Mouse (Mus musculus) limb, embryonic 10.5 days (tissue): ENCODE results near the gene D430041D05Rik. TPM values are rescaled to one million over a fixed set of nuclear protein-coding genes. Genes with fewer than 3 reads are reported as not detected.

Source experiments
- DNase-seq: peaks from one replicate; pipeline ENCODE4 v3.0.0-alpha.2; 2017; ENCODE audit warnings: low spot score
- H3K27ac ChIP-seq: fragments of 300-500 bp; sonication (generic); 2 replicates; pipeline ENCODE4 v1.5.1; 2016; ENCODE audit warnings: mild to moderate bottlenecking
- H3K27me3 ChIP-seq: fragments of 300-500 bp; sonication (generic); 2 replicates; pipeline ENCODE4 v1.6.1; 2016; ENCODE audit warnings: low read depth, mild to moderate bottlenecking; ENCODE audit not compliant: poor library complexity, severe bottlenecking
- H3K36me3 ChIP-seq: fragments of 300-500 bp; sonication (generic); 2 replicates; pipeline ENCODE4 v1.6.1; 2016; ENCODE audit warnings: mild to moderate bottlenecking, moderate library complexity
- H3K4me1 ChIP-seq: fragments of 300-500 bp; sonication (generic); 2 replicates; pipeline ENCODE4 v1.6.1; 2016
- H3K4me3 ChIP-seq: fragments of 300-500 bp; sonication (generic); 2 replicates; pipeline ENCODE4 v1.5.1; 2016; ENCODE audit warnings: mild to moderate bottlenecking, moderate library complexity
- H3K9me3 ChIP-seq: fragments of 300-500 bp; sonication (generic); replicated peaks from 2 replicates; pipeline ENCODE4 v1.6.1; 2016; ENCODE audit warnings: mild to moderate bottlenecking
- WGBS: fragments of 180-500 bp; shearing (Covaris S2); methylation state at CpG from one replicate; pipeline ENCODE4 v1.1.7; 2016; 5-methylcytosine and 5-hydroxymethylcytosine counted together
- polyA plus RNA-seq: library from polyadenylated mRNA; unstranded; fragments of >200 nt; fragmentation: Nextera tagmentation; extraction: Ambion mirVana; gene quantifications from 2 replicates; pipeline ENCODE4 v1.2.1, GENCODE M21; 2016

D430041D05Rik gene
- polyA plus RNA-seq, result 0.49 and 0.81 TPM in 2 replicates

DNA sequence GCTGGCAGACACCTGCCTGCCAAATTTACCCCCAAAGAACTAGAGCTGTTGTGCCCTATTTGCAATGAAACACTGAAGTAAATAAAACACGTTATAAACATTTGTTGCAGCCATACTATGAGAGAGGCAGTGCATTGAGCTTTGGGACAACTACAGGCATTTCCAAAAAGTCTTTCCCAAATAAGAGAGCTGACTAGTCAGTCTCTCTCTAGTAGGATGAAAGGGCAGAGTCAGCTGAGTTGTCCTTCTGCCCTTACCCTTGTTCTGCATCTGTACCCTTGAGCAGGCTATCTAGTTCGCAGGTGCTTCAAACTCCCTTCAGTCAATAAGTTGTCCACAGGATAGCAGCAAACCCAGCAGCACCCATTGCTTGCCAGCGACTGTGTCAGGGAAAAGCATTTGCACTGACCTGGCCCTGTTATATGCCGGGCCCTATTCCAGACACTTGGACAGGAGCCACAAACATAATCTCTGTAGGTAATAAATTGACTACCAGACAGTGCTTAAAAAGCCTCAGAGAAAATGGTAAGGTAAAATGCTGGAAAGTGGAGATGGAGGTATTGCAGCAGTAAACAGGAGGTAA lies at the start of gene D430041D05Rik:
Gene D430041D05Rik, minus strand, starts transcription at position 51 of the 583 bp plus-strand sequence.
- Histone ChIP-seq H3K27me3 (peaks cover 81% of the 10 kb centered on the region), H3K9me3 (no peaks in the 10 kb centered on the region), H3K27ac (peak within 1 kb of the TSS; percentile 83), H3K4me3 (peak within 1 kb of the TSS; percentile 65), H3K36me3 (no peaks in the 10 kb centered on the region), H3K4me1 (peaks cover 13% of the 10 kb centered on the region)
- no peak for DNase-seq
- 62% methylated on average over 4 of the region's 4 CpGs for whole genome bisulfite sequencing

- Histone ChIP-seq H3K4me1 (peaks cover 17% of the 10 kb centered on the region), H3K9me3 (no peaks in the 10 kb centered on the region), H3K36me3 (peaks cover 2% of the 10 kb centered on the region; the same call in 1 of the 2 replicates), H3K4me3 (no peak overlapping the region), H3K27ac (no peak overlapping the region), H3K27me3 (no peaks in the 10 kb centered on the region)
- DNase-seq, result no peak
- 58% methylated on average over 3 of the region's 3 CpGs for WGBS
Measured at GRCm38 (mm10) chr2:104460021-104460420, 49.2 kb upstream of the D430041D05Rik start.

GRCm38 (mm10) chr2:104458569-104459332 lies 47.9 kb upstream of the D430041D05Rik start:
- no peak for DNase-seq
- no peaks in the 10 kb centered on the region for H3K9me3 ChIP-seq
- H3K27ac ChIP-seq, result no peak overlapping the region
- H3K4me1 ChIP-seq, result peaks cover 17% of the 10 kb centered on the region
- whole genome bisulfite sequencing, result 91% methylated on average over 8 of the region's 8 CpGs
- H3K4me3 ChIP-seq, result no peak overlapping the region
- no peaks in the 10 kb centered on the region for H3K27me3 ChIP-seq
- peaks cover 2% of the 10 kb centered on the region; the same call in 1 of the 2 replicates for H3K36me3 ChIP-seq

DNA sequence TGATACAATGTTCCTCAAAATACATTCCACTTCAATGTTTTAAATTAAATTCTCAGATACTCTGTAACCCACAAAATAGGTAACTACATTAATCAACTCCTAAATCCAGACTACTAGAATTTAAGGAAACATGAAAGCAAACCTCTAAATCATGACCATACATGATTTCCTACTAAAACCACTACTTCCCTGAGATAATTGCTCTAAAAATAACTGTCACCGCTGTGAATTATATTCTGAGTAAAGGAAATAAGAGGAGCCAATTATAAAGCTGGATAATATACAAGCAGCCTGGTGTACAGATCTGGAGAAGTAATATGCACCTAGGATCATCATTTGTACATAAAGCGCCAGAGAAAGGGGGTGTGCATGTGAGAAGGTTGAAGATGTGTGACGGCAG lies 46.3 kb upstream of the D430041D05Rik start:
- peaks cover 17% of the 10 kb centered on the region for H3K4me1 ChIP-seq
- H3K36me3 ChIP-seq, result no peaks in the 10 kb centered on the region
- DNase-seq, result no peak
- H3K4me3 ChIP-seq, result no peak overlapping the region
- WGBS, result 87% methylated on average over 3 of the region's 3 CpGs
- H3K27me3 ChIP-seq, result no peaks in the 10 kb centered on the region
- no peaks in the 10 kb centered on the region for H3K9me3 ChIP-seq
- no peak overlapping the region for H3K27ac ChIP-seq

DNA sequence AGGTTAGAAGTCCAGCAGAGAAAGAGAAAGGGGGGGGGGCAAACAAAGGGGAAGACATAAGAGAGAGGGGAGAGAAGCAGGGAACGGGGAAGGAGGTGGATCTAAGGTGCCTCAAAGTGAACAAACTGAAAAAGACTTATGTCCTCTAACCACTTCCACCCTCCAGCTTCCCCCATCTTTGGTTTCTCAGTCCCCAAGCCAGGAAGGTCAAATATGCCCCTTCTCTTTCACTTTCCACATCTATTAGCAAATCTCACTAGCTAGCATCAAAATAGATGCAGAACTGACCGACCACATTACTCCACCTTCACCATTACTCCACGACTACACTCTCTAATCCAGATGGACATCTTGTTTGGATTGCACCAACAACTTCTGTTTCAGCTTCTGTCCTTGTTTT lies 39.9 kb upstream of the D430041D05Rik start:
- no peak for DNase-seq
- Histone ChIP-seq H3K36me3 (no peaks in the 10 kb centered on the region), H3K27me3 (no peaks in the 10 kb centered on the region), H3K4me3 (no peak overlapping the region), H3K27ac (no peak overlapping the region), H3K9me3 (no peaks in the 10 kb centered on the region), H3K4me1 (0 out of 2 replicates have a peak, but pooled peaks cover 3% of the 10 kb centered on the region)
- WGBS, result 88% methylated on average over 3 of the region's 3 CpGs

- Histone ChIP-seq H3K27ac (no peak overlapping the region), H3K27me3 (no peaks in the 10 kb centered on the region), H3K4me1 (no peaks in the 10 kb centered on the region), H3K36me3 (no peaks in the 10 kb centered on the region), H3K9me3 (no peaks in the 10 kb centered on the region), H3K4me3 (no peak overlapping the region)
- no peak for DNase-seq
- 98% methylated on average over 1 of the region's 1 CpGs for WGBS
Measured at GRCm38 (mm10) chr2:104449191-104449590, 38.4 kb upstream of the D430041D05Rik start.

GRCm38 (mm10) chr2:104448201-104448600 lies 37.4 kb upstream of the D430041D05Rik start:
- no peaks in the 10 kb centered on the region for H3K36me3 ChIP-seq
- no peaks in the 10 kb centered on the region for H3K9me3 ChIP-seq
- no peak for DNase-seq
- no peak overlapping the region for H3K4me3 ChIP-seq
- no peaks in the 10 kb centered on the region for H3K27me3 ChIP-seq
- WGBS, result 88% methylated on average over 4 of the region's 4 CpGs
- no peak overlapping the region for H3K27ac ChIP-seq
- no peaks in the 10 kb centered on the region for H3K4me1 ChIP-seq

DNA sequence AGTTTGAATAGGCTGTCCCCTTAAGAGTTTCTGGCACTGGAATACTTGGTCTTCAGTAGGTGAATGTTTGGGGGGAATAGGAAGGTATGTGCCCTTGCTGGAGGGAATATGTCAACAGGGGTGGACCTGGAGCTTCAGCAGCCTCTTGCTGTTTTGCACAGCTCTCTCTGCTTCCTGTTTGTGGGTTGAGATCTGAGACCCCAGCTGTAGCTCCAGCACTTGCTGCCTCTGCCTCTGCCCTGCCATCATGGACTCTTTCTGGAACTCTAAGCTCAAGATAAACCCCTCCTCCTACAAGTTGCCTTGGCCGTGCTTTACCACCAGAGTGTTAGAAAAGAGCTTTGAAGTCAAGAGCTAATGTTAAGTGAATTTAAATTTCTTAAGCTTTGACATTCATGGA lies 35.2 kb upstream of the D430041D05Rik start:
- DNase-seq, result no peak
- Histone ChIP-seq H3K9me3 (no peaks in the 10 kb centered on the region), H3K4me1 (peaks cover 3% of the 10 kb centered on the region; the same call in 1 of the 2 replicates), H3K27ac (no peak overlapping the region), H3K27me3 (no peaks in the 10 kb centered on the region), H3K36me3 (peaks cover 10% of the 10 kb centered on the region), H3K4me3 (no peak overlapping the region)
- WGBS, result 47% methylated on average over 1 of the region's 1 CpGs

DNA sequence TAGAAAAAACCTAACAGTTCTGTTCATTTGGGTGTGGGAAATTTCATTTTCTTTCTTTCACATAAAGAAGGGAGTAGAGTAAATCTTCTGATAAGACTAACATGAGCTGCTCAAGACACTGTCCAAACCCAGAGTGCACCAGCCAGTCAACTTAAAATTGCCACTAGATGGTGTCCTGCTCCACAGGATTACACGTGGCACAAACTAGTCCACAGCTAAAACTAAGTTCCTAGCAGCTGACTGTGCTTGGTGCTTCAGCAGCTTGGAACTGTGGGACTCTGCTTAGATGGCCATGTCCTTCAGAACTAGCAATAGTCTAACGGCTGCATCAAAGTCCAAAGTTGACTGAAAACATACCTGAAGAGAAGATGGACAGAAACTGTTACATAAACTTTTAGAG lies 34.0 kb upstream of the D430041D05Rik start:
- no peaks in the 10 kb centered on the region for H3K27me3 ChIP-seq
- no peaks in the 10 kb centered on the region for H3K9me3 ChIP-seq
- no peak overlapping the region for H3K4me3 ChIP-seq
- 56% methylated on average over 2 of the region's 2 CpGs for WGBS
- peak; percentile 42 for DNase-seq
- peaks cover 17% of the 10 kb centered on the region for H3K36me3 ChIP-seq
- peaks cover 3% of the 10 kb centered on the region; the same call in 1 of the 2 replicates for H3K4me1 ChIP-seq
- no peak overlapping the region for H3K27ac ChIP-seq

DNA sequence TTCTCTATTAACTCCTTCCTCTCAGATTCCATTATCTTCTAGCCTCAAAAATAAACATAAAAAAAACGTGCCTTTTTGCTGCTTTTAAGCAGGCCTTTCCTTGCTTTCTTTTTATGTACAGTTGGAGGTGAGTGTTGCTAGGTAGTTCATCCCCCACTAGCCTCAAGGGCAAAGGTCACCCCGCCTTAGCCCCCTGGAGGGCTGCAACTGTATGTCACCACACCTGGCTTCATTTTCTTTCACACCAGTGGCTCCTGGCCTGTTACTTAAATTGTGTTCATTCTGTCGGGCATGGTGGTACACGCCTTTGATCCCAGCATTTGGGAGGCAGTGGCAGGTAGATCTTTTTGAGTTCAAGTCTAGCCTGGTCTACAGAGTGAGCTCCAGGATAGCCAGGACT lies 31.5 kb upstream of the D430041D05Rik start:
- no peak overlapping the region for H3K4me3 ChIP-seq
- peaks cover 3% of the 10 kb centered on the region; the same call in 1 of the 2 replicates for H3K4me1 ChIP-seq
- no peaks in the 10 kb centered on the region for H3K27me3 ChIP-seq
- no peak for DNase-seq
- H3K9me3 ChIP-seq, result no peaks in the 10 kb centered on the region
- WGBS, result 67% methylated on average over 4 of the region's 4 CpGs
- peaks cover 31% of the 10 kb centered on the region for H3K36me3 ChIP-seq
- no peak overlapping the region for H3K27ac ChIP-seq

GRCm38 (mm10) chr2:104436226-104436625 lies 25.4 kb upstream of the D430041D05Rik start:
- H3K9me3 ChIP-seq, result no peaks in the 10 kb centered on the region
- no peak for DNase-seq
- H3K4me3 ChIP-seq, result no peak overlapping the region
- no peaks in the 10 kb centered on the region for H3K4me1 ChIP-seq
- H3K27me3 ChIP-seq, result no peaks in the 10 kb centered on the region
- 97% methylated on average over 3 of the region's 3 CpGs for WGBS
- H3K27ac ChIP-seq, result no peak overlapping the region
- H3K36me3 ChIP-seq, result peaks cover 72% of the 10 kb centered on the region

- 93% methylated on average over 6 of the region's 6 CpGs for WGBS
- no peaks in the 10 kb centered on the region for H3K9me3 ChIP-seq
- no peaks in the 10 kb centered on the region for H3K4me1 ChIP-seq
- peaks cover 61% of the 10 kb centered on the region for H3K36me3 ChIP-seq
- no peak overlapping the region for H3K27ac ChIP-seq
- no peaks in the 10 kb centered on the region for H3K27me3 ChIP-seq
- DNase-seq, result no peak
- H3K4me3 ChIP-seq, result no peak overlapping the region
Measured at GRCm38 (mm10) chr2:104431067-104431466, 20.3 kb upstream of the D430041D05Rik start.

DNA sequence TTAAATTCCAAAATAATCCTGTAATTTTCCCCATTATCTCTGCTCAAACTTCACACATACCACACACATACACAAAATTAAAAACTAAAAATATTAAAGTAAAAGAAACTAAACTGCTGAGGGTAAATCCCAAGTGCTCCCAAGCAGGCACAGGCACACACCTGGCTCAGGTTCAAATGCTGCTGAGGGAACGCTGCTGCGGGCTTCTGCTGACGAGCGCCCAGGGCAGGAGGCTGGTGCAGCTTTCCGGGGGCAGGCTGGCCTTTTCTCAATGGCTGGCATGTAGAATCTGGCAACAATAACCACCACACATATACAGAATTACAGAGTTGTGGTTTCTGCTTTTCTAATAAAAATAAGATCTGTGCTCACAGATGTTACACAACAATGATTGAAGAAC lies 19.8 kb upstream of the D430041D05Rik start:
- Histone ChIP-seq H3K27me3 (no peaks in the 10 kb centered on the region), H3K36me3 (peaks cover 56% of the 10 kb centered on the region), H3K27ac (no peak overlapping the region), H3K9me3 (no peaks in the 10 kb centered on the region), H3K4me3 (no peak overlapping the region), H3K4me1 (no peaks in the 10 kb centered on the region)
- no peak for DNase-seq
- WGBS, result 90% methylated on average over 5 of the region's 5 CpGs
